Mouse (Mus musculus) spleen, adult 18-20 months (tissue): Measurements from ENCODE around the gene Dab2ip.

Experiments
- DNase-seq, 2 experiments: peaks; one replicate each; pipeline ENCODE4 v3.0.0; 2022; ENCODE audit warnings: mixed read lengths in 2 of 2

Gene Dab2ip

GRCm38 (mm10) chr2:35624380-35625006 is 66.4 kb downstream of the Dab2ip start:
- no peak for DNase-seq

GRCm38 (mm10) chr2:35625007-35625380 is 66.9 kb downstream of the Dab2ip start:
- DNase-seq: no peak

GRCm38 (mm10) chr2:35625526-35625925 is 67.5 kb downstream of the Dab2ip start:
- no peak for DNase-seq

- no peak for DNase-seq
Measured at GRCm38 (mm10) chr2:35626181-35626727, 68.2 kb downstream of the Dab2ip start.

GRCm38 (mm10) chr2:35627298-35627898 is 69.3 kb downstream of the Dab2ip start:
- no peak for DNase-seq

GRCm38 (mm10) chr2:35628052-35628451 is 70.0 kb downstream of the Dab2ip start:
- no peak for DNase-seq

GRCm38 (mm10) chr2:35628656-35629055 is 70.6 kb downstream of the Dab2ip start:
- no peak for DNase-seq

- no peak for DNase-seq
Measured at GRCm38 (mm10) chr2:35629126-35629525, 71.1 kb downstream of the Dab2ip start.

- no peak for DNase-seq
Measured at GRCm38 (mm10) chr2:35633392-35633791, 75.3 kb downstream of the Dab2ip start.

GRCm38 (mm10) chr2:35634963-35635362 is 76.9 kb downstream of the Dab2ip start:
- no peak for DNase-seq

- no peak for DNase-seq
Measured at GRCm38 (mm10) chr2:35635541-35635940, 77.5 kb downstream of the Dab2ip start.

GRCm38 (mm10) chr2:35637880-35638535 is 79.9 kb downstream of the Dab2ip start:
- no peak for DNase-seq

- DNase-seq: no peak
Measured at GRCm38 (mm10) chr2:35639799-35640198, 81.7 kb downstream of the Dab2ip start.

- DNase-seq: no peak
Measured at GRCm38 (mm10) chr2:35640576-35640975, 82.5 kb downstream of the Dab2ip start.

GRCm38 (mm10) chr2:35642224-35642623 is 84.2 kb downstream of the Dab2ip start:
- DNase-seq: no peak

GRCm38 (mm10) chr2:35646553-35646952 is 88.5 kb downstream of the Dab2ip start:
- no peak for DNase-seq

- DNase-seq: peak; percentile 56 to 81
Measured at GRCm38 (mm10) chr2:35649708-35650107, 91.6 kb downstream of the Dab2ip start.

- no peak for DNase-seq
Measured at GRCm38 (mm10) chr2:35651297-35651731, 93.2 kb downstream of the Dab2ip start.

GRCm38 (mm10) chr2:35652984-35653383 is 94.9 kb downstream of the Dab2ip start:
- DNase-seq: no peak

GRCm38 (mm10) chr2:35654795-35655194 is 96.7 kb downstream of the Dab2ip start:
- DNase-seq: no peak

GRCm38 (mm10) chr2:35655996-35656395 is 97.9 kb downstream of the Dab2ip start:
- DNase-seq: no peak

GRCm38 (mm10) chr2:35658311-35658710 is 100.2 kb downstream of the Dab2ip start:
- DNase-seq: no peak

- DNase-seq: no peak
Measured at GRCm38 (mm10) chr2:35659578-35660194, 101.6 kb downstream of the Dab2ip start.
